Mouse (Mus musculus): Measurements from ENCODE around the gene Spon2.

Spon2 gene

DNA sequence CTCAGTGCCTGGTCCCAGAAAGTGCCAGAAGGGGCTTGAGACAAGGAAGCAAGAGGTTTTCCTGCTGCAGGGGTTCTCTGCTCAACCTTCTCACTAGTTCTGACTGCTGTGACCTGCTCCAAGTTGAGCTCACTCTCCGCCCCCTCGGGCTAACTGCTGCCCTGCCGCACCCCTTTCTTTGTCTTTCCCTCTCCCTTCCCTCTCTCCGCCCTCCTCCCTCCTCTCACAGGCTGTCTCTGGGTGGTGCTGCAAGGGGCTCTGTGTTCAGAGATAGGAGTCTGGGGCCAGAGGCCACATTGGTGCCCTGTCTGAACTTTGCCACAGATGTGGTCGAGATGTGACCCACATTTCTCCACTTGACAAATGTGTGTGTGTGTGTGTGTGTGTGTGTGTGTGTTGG lies at the start of gene Spon2:
Gene Spon2 (minus strand): TSS at position 375 of the 400 bp plus-strand sequence.
- no peak for DNase-seq (ENCODE audit: low spot score in 2 of 2)

DNA sequence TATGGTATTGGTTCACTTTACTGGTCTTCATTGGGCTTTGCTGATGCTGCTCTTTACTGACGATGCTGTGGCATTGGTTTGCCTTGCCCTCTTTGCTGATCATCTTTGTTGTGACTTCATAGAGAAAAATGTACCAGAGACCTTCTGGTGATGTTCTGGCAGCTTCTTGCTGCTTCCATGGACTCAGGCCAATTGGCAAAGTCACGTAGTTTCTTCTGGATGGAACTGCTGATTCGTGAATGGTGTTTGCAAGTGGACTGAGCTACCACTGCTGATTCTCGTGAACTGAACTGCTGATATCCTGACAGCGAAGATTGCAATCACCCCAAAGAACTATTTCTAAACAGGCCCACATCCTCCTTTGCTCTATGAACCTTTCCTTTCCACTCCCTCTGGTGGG lies 36.2 kb upstream of the Spon2 start:
- no peak for DNase-seq (ENCODE audit: low spot score in 2 of 2)

DNA sequence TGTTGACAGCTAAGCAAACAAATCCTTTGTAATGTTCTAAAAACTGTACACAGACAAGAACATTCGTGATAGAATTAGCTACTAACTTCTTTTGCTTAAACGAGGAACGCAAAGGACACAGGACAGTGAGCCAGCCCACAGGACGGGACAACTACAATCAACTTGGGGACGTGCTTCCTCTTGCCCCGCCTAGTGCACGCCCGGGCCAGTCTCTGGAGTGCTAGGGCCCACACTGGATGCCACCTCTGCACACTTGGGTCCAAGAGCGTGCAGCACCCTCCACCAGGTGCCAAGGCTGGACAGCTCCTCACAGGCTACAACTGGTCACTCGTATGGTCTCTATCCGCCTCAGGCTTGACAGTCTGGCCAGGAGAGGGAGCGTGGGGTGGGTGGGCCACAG lies 29.9 kb upstream of the Spon2 start:
- no peak for DNase-seq (ENCODE audit: low spot score in 2 of 2)

DNA sequence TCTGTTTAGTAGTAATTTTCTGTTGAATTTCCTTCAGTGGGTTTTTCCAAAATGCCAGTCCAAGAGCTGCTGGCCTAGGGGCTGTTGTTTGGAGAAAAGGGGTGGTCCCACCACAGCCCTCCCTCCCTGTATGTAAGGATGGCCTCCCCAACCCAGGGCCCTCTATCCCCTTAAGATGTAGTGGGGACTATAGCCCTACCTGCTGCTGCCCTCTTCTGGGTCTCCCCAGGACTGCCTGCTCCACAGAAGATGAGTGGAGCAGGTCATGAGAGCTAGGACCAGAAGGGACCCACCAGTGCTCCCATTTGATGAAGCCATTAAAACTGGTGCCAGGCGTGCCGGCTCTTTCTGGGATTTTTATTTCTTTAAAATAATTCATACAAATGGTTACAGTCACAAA lies 29.1 kb upstream of the Spon2 start:
- no peak for DNase-seq (ENCODE audit: low spot score in 2 of 2)

DNA sequence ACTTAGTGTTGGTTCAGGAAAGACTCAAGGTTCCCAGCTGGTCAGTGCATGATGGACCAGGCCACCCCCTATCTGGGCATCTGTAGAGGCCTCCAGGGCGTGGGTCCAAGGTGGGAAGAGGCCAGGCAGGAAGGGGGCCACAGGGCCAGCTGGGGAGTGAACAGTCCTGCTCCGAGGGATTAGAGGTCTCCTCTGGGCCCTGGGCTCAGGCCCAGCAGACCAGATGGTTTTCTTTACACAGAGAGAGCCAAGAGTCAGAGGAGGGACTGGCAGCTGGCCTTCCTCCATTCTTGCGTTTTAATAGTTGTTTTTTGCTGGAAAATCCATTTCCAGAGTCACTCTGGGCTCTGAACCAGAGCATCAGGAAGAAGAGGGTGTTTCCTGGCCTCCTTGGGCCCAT lies 27.4 kb upstream of the Spon2 start:
- no peak for DNase-seq (ENCODE audit: low spot score in 2 of 2)

DNA sequence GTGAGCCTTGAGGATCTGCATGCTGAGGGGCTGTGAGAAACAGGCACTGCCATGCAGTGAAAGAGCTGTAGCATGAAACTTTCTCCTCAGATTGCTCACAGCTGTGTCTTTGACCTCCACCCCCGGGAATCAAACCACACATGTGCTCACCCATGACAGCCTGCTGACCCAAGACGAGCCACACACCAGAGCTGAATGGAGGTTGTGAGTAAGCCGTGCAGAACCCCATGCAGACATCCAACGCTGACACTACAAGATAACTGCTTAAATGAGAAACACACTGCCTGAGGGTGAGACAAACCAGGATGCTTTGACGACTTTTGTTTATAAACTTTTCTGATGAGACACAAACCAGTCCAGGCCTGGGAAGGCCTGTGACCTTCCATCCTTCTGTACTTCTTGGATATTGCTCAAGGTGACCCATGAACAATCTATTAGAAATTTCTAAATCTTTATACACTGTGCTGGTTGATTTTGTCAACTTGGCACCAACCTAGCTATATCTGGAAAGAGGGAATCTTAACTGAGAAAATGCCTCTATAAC lies 26.2 kb upstream of the Spon2 start:
- DNase-seq (ENCODE audit: low spot score in 2 of 2): no peak

DNA sequence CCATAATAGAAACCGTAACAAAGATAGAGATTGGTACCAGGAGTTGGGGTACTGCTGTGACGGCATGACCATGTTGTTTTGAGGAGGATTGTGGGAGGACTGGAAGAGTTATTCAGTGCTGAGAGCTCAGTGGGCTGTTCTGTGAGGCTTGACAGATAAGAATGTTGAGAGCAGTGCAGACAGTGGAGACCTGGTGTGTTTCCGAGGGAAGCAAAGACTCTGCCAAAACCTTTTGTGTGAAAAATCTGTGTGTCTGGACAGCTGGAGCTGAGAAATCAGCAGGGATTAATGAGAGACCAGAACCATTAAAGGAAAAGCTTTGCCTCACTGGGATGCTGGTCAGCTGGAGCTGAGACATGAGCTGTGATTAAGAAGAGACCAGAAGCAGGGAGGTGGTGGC lies 21.7 kb upstream of the Spon2 start:
- DNase-seq (ENCODE audit: low spot score in 2 of 2): no peak

DNA sequence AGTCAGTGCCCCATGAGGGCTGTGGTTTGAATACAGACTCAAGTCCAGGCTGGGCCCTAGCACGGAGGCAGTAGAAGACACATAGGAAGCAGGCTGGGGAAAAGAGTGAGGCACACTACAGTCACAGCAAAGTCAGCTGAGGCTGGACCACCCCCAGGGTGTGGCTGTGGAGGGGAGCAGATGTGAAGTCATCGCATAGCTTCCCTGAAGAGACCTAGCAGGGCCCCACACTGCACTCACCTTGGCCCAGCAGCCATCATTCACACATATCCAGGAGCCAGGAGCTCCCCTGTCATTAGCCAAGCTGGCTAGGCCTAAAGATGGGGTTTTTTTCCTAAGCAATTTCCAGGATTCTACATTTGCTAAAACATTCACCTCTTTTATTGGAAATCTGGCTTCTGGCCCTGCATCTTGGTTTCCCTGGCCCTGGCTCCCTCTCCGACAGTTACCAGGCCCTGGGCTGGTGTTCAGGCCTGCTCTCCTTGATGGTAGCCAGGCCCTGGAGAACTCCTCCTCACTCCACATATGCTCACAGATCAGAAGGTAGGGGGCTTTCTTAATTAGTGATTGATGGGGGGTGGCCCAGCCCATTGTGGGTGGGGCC lies 21.0 kb upstream of the Spon2 start:
- no peak for DNase-seq (ENCODE audit: low spot score in 2 of 2)

DNA sequence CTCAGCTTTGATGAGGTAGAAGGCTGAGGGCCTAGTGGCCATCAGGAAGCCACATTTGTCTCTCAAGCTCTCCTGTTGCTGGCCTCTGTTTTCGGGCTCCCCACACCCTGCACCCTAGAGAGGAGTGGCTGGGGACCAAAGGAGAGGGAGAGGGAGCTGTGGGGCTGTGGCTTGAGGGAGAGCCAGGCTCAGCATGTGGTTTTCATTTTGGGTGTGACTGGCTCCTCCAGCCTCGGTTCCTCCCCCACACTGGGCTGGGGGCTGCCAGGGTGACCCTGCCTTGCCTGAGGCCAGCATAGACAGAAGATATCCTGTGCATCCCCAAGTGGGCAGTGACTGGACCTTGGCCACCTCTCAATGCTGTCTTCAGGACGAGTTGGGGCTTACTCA lies 20.0 kb upstream of the Spon2 start:
- DNase-seq (ENCODE audit: low spot score in 2 of 2): no peak

DNA sequence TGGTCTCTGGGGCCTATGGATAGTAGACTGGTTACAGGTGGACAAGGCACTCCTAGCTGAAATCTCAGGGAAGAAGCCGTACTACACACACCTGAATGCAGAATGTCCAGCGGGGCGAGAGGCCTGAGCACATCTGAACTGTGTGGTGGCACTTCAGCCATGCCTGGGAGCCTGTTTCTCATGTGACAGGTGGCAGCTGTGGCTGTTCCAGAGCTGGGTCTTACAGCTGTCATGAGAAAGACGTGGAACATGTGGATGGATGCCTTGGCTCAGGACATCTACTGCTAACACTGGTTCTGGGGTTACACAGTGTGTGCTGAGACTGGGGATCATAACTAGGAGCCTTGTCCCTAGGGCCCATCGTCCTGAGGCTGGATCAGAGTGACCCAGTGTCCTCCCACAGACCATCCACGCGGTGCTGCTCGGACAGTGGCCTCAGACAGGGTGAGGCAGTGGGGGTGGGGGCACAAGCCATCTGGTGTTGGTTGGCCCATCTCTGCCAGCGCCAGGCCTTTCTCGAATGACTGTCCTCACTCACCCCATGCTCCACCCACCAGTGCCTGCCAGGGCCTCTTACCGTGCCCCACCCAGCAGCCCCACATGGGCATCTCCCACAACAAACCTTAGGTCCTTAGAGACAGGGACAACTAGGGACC lies 19.5 kb upstream of the Spon2 start:
- DNase-seq (ENCODE audit: low spot score in 2 of 2): no peak

DNA sequence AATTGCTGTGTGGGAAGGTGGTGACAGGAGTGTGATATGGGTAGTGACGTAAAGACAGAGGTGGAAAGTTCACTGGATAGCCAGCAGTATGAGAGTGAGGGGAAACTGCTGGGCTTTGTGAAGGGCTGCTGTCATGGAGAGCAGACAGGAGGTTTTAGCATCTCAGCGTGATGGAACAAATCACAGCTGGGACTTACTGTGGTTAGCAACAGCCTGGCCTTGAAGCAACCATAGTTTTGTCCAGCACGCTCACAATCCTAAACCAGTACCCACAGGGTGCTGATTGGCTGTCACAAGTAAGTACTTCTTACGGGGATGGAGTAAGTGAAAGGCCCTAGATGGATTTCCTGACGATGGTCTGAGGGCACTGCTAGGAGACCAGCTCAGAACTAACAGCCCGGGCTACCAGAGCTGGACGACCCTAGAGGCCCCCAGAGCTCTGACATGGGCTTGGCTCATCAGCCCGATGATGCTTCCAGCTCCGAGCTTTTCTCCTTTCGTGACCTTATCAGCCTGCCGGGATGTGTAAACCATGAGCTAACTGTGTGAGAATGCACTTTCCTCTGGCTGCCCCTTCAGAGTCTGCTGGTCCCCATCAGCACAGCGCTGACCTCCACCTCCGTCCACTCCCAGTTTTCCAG lies 16.3 kb upstream of the Spon2 start:
- DNase-seq (ENCODE audit: low spot score in 2 of 2): no peak

DNA sequence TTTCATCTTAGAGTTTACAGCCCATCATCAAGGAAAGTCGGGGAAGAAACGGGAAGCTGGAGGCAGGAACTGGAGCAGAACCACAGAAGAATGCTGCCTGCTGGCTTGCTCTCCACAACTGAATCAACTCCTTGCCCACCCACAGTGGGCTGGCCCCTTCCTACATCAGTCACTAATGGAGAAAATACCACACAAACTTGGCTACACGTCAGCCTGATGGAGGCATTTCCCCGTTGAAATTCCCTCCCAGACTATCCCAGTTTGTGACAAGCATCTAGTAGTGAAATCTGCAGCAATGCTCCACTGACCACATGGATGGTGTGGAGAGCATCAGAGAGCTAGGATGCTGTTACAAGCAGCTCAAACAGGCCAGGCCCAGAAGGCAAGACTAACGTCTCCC lies 14.5 kb upstream of the Spon2 start:
- no peak for DNase-seq (ENCODE audit: low spot score in 2 of 2)

DNA sequence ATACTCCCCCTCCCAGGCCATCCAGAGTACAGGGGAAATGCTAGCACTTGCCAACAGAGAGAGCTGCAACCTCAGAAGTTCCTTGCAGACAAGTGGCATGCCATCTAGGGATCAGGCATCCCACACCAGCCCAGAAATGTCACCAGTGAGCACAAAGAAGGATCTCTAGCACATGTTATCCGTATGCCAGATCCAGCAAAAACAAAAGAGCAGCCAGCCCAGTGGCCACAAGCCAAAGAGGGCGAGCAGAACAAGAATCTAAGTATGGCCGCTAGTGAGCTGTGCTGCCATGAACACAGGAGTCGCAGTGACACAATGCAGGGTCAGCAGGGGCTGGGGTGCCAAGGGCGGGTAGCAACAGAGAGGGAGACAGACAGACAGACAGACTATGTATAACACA lies 12.0 kb upstream of the Spon2 start:
- DNase-seq (ENCODE audit: low spot score in 2 of 2): no peak

DNA sequence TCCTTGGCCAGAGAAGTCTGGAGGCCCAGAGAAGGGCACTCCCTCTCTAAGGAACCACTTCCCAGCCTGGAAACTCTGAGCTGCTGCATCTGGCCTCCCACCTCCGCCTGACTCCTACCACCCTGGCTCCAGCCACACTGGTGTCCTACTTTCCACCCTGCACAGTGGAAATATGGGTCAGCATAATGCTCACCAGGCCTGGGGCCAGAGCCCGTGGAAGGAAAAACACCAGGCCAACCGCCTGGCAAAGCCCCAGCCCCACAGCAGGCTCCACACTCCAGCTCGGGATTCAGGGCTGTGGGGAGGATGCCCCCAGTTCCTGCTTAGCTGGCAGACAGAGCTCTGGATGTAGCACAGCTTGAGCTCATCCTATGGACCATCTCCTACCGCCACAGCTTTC lies 10.2 kb upstream of the Spon2 start:
- no peak for DNase-seq (ENCODE audit: low spot score in 2 of 2)

DNA sequence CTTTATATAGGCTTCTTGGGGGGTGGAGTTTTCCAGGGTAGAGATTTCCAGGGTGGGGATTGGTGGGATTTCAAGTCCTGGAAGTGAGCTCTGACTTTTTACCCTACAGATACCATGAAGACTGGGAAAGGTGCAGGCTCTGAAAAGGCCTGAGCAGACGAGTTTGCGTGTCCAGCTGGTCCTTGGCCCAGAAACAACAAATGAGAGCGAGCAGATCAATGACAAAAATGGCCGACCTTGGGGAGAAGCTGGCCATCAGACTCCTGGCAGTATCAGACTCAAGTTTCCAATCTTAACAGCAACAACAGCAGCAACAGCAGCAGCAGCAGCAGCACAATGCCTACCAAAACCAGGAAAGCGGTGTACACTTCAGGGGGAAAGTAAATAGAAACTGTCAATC lies 7.4 kb upstream of the Spon2 start:
- no peak for DNase-seq (ENCODE audit: low spot score in 2 of 2)

DNA sequence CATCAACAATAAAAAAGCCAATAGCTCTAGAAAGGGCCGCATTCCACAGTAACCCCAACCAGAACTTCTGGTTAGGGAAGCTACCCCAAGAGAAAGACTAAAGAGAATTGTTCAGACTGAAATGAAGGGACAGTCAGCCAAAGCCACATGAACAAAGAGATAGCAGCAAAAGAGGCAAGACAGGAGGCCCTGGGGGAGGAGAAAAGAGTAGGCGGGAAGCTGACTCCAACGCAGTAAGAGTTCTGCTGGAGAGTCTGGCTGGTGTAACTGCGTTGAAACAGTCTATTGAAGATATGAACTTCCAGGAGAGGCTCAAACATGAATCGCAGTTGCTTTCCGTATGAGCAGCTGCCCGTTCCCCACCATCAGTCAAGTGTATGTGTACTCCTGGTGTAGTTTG lies 6.2 kb upstream of the Spon2 start:
- DNase-seq (ENCODE audit: low spot score in 2 of 2): no peak

DNA sequence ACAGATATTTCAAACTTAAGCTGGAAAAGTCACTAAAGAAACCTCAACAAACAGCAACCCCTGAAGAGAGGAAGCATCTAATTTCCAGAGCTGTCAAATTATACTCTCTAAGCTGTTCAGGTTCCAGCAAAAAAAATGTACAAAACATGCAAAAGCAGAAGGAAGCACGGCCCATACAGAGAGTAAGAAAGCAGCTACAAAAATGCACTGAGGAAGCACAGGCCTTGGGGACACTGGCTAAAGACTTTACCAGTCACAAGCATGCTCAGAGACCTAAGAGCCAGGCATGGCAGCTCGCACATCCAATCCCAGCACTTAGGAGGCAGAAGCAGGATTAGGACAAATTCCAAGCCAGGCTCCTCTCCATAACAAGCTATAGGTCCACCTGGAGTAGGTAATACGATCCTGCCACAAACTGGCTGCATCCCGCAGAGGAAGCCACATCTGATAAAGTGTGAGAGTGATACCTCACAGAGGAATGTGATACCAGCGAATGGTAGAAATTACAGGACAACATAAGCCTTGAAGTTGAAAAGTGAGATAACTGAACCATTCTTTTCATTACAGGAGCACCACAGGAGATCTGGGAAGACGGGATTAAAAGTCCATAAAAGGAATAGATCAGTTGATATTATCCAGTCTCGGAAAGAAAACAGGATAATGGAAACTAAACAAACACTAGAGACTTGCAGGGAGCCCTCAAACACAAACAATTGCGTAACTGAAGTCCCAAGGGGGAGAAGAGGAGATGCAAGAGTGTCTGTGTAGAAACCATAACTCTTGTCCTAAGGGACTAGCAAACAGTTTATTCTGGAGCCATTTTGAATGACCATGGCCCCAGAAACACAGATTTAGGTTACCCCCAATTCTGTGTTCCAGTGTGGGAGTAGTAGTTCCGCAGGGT lies 4.8 kb upstream of the Spon2 start:
- DNase-seq (ENCODE audit: low spot score in 2 of 2): no peak

DNA sequence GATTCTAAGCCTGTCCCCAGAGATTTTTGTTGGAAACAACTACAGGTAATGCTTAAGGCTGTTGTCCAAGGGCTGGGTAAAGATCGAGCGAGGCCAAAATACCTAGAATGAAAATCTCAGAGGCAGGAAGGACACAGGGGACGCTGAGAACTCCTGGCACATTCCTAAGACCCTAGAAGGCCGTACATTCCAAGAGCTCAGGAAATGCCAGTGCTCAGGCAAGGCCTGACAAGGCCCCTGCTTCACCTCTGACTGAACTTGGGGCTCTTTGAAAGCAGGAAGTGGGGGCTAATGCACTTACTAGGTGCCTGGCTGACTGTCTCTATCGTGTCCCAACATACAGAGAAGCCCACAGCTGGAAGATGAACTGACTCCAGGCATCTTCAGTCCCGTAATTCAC lies 4.1 kb upstream of the Spon2 start:
- no peak for DNase-seq (ENCODE audit: low spot score in 2 of 2)

DNA sequence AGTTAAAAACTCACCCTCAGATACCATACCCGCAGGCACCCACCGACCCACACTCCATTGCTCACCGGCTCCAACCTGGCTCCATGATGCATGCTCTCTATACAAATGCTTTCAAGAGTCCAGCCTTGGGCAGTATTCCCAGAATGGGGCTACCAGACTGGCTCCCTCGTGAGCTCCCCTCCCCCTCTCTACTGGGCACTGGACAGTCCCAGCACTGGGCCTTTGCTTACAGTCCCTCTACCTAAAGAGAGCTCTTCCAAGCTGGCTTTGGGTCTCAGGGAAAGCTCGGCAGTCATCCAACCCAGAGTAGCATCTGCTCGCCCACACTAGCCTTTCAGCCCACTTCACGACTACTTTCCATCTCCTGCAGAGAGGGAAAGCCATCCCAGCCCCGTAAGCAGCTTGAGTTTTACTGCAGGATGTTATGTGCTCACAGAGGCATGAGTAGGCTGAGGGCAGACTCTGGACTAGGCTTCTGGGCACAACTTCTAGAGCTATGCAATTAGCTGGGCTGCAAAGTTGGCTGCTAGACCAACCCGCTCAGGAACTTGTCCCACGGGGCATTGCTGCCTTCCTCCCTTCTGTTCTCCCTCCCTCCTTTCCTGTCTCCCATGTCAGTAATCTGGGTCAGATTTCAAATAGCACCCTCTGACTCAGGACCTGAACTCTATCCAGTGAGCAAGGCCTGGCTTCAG lies 2.2 kb upstream of the Spon2 start:
- no peak for DNase-seq (ENCODE audit: low spot score in 2 of 2)

DNA sequence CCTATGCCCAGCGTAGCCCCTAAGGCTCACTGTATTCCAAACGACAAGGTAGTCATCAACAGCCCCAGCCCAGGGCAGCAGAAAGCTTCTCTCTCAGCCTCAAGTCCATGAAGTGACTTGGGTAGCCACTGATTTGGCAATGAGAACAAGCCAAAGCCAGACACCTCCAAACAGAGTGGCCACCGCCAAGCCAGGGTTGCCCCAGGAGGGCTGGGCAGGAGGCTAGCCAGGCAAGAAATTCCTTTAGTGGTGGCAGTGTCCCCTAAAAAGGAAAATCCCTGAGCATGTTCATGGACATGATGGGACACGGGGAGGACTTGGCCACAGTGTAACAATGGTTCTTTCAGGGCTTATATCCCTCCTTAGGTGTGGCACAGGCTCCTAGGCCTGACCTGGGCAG lies 1.6 kb upstream of the Spon2 start:
- DNase-seq (ENCODE audit: low spot score in 2 of 2): no peak

DNA sequence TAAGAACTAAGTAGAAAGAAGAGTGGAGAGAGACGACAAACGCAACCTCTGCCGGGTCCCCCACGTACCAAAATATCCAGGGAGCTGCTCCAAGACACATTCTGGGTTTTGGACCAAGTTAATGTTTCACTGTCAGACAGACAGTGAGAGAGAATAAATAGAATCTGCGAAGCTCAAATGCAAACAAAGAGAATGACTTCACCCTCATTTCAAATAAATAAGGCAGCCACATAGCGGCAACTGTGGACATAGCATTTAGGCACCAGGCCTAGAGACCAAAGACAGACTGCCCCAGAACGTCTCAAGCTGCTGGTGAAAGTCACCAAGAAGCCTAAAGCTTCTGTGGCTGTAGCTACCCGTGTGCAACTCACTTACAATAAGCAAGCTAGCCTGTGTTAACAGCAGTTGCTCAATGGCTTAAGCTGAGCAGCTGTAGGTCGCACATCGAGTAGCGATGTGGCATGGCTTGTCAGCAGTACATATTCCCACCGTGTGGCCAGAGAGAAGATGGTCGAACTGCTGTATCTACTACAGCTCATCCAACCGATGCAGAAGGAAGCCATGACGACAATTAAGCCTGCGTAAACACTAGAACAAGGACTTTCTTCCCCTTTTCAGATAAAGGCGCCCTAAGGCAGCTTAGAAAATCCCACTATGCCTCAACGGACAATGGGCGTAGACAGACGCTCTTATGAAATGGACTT lies 643 bp upstream of the Spon2 start:
- DNase-seq (ENCODE audit: low spot score in 2 of 2): no peak
